Mouse (Mus musculus): ENCODE results near the gene Vps37b.
A peak's percentile ranks its signal among the peaks of the same experiment; 100 is the strongest.

The Vps37b gene

DNA sequence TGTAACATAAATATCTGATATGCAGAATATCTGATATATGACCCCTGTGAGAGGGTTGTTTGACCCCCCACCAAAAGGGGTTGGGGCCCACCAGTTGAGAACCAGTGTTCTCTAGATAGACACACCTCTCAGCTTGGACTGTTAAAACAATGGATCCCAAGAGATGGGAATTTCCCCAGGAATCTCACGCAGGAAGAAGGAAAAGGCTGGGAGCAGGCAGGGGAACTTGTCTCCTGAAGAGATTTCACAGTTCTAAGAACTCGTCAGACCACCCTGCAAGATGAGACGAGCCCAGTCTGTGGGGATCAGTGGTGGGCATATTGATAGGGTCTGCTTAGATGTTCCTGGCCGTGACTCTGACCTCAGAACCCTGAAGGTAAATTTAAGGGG, 52.1 kb downstream of the Vps37b start:
- no peak for DNase-seq (ENCODE audit: low spot score in 2 of 2)

GRCm38 (mm10) chr5:123979221-123979979, 52.7 kb downstream of the Vps37b start:
- DNase-seq (ENCODE audit: low spot score in 2 of 2) = no peak

DNA sequence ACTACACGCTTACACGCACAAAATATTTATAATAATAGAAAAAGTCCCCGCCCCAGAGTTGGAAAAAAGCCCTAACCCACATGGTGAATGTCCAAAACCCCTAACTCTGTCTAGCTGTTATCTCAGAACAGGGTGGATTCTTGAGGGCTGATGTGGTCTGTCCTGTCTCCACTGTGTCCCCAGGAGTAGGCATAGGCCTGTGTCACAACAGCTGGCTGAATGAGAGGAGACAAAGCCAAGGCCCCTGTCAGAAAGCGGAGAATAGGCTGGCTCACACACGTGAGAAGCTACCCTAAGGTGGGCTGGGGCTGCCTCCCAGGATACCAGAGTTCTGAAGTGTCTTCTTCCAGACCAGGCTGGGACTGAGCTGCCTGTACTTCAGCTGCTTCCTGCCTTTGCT, 53.9 kb downstream of the Vps37b start:
- DNase-seq (ENCODE audit: low spot score in 2 of 2) = no peak

DNA sequence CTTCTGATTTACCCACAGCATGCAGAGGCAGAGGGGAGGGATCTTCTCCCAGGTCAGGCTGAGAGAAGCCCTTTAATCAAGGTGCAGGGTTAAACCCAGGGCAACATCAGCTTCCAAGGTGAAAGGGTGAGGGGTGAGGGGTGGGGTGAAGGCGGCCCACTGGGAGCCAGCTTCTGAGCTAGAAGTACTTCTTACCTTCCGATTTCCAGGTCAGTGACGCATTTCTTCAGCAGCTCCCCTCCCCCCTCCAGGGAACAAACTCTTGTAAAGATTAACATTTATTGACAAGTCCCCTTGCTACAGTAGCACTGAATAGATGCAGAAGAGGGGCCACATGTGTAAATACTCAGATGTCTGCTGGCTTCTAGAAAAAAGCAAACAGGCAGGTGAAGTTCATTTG, 54.8 kb downstream of the Vps37b start:
- no peak for DNase-seq (ENCODE audit: low spot score in 2 of 2)

- DNase-seq (ENCODE audit: low spot score in 2 of 2) = no peak
Measured at GRCm38 (mm10) chr5:123975668-123976180, 56.3 kb downstream of the Vps37b start.

DNA sequence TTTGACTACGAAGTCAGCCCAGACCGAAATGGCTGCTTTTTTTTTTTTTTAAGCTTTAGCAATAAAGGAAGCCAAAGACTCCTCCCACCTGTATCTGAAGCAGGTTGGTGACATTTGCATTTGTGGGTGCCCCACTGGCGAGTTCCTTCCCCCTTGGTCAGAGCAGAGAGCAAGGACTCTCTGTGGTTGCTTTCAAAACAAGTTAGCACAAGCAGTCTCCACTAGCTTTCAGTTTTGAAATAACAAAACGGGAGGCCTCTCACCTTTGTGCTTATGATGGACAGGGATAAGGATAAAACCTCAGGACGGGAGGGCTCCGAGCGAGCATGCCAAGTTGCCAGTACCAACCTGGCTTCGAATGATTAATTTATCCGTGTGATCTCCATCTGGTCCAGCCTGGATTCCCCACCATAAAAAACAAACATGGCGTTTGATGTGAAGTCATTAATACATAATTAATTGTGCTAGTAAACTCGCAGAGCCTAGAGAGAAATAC, 57.4 kb downstream of the Vps37b start:
- no peak for DNase-seq (ENCODE audit: low spot score in 2 of 2)

GRCm38 (mm10) chr5:123974179-123974485, 57.9 kb downstream of the Vps37b start:
- no peak for DNase-seq (ENCODE audit: low spot score in 2 of 2)

DNA sequence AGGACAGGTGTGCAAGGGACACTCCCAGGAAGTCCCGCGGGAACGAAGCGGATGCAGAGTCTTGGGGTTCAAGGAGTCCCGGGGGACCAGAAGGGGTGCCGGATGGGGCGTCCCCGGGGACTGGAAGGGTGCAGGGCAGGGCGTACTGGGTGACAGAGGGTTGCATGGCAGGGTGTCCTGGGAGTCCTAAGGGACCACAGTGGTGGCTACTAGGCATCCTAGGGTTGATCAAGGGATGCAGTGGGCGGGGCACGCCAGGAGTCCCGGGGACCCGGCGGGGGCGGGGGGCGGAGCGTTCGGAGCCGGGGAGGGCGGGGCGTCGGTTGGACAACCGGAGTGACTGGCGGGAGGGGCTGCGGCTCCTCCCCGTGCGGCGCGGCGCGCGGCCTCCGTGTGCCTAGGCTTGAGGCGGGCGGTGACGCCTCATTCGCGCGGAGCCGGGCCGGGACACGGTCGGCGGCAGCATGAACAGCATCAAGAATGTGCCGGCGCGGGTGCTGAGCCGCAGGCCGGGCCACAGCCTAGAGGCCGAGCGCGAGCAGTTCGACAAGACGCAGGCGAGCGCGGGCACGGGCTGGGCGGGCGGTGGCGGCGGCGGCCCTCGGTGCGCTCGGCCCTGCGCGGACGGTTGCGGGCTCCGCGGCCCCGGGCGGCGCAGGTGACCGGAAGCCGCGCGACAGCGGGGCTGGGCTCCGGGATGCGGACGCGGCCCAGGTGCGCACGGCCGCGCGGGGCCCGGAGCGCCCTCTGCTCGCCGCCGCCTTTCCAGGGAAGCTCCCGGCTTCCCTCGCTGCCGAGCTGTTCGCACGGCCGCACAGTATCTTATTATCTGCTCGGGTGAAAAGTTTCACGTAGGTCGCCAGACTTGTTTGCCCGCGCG, 58.5 kb downstream of the Vps37b start, which contains the start of gene Hip1r:
TSS of gene Hip1r (plus strand) at position 330 of the 880 bp plus-strand sequence.
- DNase-seq (ENCODE audit: low spot score in 2 of 2) = peak; percentile 45 to 68

- DNase-seq (ENCODE audit: low spot score in 2 of 2) = no peak
Measured at GRCm38 (mm10) chr5:123972453-123972852, 59.6 kb downstream of the Vps37b start.

GRCm38 (mm10) chr5:123970576-123970975, 61.5 kb downstream of the Vps37b start:
- no peak for DNase-seq (ENCODE audit: low spot score in 2 of 2)

DNA sequence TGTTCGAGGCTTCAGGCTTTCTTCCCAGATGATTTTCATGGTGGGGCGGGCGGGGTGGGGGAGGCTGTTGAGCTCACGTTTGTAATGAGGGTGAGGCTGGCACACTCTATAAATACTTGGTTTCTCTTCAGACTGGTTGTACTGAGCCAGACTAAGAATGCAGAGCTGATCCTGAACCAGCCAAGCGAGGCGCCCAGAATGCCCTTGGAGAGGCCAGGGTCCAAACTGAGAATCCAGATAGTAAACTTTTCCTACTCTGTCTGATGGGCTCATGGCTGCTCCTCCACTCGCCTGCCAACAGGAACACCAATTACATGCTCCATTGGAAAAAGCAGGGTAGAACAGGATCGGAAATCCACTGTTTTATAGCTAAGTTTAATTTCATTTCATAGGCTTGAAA, 62.9 kb downstream of the Vps37b start:
- no peak for DNase-seq (ENCODE audit: low spot score in 2 of 2)

DNA sequence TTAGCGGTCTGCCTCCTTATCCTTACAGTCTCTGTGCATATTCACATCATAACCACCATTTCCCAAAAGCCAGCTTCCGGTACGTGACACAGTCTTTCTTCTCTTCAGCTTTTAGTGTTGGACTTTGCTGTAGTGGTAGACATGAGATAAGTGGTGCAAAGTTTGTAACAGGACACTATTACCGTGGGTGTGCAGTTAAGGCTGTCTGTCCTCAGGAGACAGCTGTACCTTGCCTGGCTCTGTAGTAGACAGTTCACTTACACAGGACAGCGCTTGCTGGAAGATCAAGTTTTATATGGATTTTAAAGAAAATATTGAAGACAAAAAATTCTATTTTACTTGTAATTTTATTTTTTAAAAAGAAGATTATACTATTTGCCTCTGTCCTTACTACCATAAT, 63.6 kb downstream of the Vps37b start:
- no peak for DNase-seq (ENCODE audit: low spot score in 2 of 2)

GRCm38 (mm10) chr5:123966759-123967158, 65.3 kb downstream of the Vps37b start:
- DNase-seq (ENCODE audit: low spot score in 2 of 2) = no peak

GRCm38 (mm10) chr5:123964208-123964607, 67.9 kb downstream of the Vps37b start:
- DNase-seq (ENCODE audit: low spot score in 2 of 2) = no peak

- no peak for DNase-seq (ENCODE audit: low spot score in 2 of 2)
Measured at GRCm38 (mm10) chr5:123961046-123961445, 71.0 kb downstream of the Vps37b start.

- no peak for DNase-seq (ENCODE audit: low spot score in 2 of 2)
Measured at GRCm38 (mm10) chr5:123960129-123960528, 71.9 kb downstream of the Vps37b start.

DNA sequence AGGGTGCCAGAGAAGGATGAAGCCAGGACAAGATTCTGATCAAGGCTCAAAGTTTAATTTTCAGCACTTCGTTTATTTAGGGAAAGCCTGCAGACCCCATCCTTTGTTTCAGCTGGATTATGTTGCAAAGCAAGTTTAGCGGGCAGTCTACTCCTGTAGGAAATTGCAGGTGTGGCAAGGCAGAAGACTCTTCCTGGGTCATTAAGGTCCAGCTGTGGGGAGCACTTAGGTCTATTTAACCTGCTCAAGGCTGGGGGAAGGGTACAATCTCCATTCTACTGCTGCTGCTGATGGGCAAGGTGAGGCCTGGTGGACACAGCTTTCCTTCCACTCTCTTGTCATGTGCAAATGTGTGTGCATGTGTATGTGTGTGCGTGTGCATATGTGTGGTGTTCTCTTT, 73.1 kb downstream of the Vps37b start:
- DNase-seq (ENCODE audit: low spot score in 2 of 2) = no peak

- DNase-seq (ENCODE audit: low spot score in 2 of 2) = no peak
Measured at GRCm38 (mm10) chr5:123957213-123957612, 74.9 kb downstream of the Vps37b start.
